Mouse (Mus musculus): ENCODE results near the gene Clptm1. TPM values are rescaled to one million over a fixed set of nuclear protein-coding genes. Genes with fewer than 3 reads are reported as not detected.
A peak's percentile ranks its signal among the peaks of the same experiment; 100 is the strongest.

Clptm1 gene
- polyA plus RNA-seq (2014; fragmentation: Nextera tagmentation; extraction: Ambion mirVana) = 142 and 147 TPM in 2 replicates

GRCm38 (mm10) chr7:19664955-19665841 is at the start of gene Clptm1:
Gene Clptm1, minus strand, starts transcription at chr7:19665033.
- Histone ChIP-seq H3K9ac (replicated peaks; ENCODE audit: low read depth, low read length) (peak within 1 kb of the TSS; percentile 94), H3K4me3 (ENCODE audit: low read depth, low read length) (peak within 1 kb of the TSS; percentile 99), H3K27me3 (ENCODE audit: control insufficient read depth, insufficient read depth, low read length) (no peaks in the 10 kb centered on the region), H3K4me1 (ENCODE audit: control insufficient read depth, insufficient read depth, low read length) (peaks cover 16% of the 10 kb centered on the region), H3K27ac (ENCODE audit: low read depth, low read length) (peak within 1 kb of the TSS; percentile 91), H3K9me3 (ENCODE audit: control insufficient read depth, low read length) (no peaks in the 10 kb centered on the region), H3K4me2 (ENCODE audit: low read depth, low read length) (peak within 1 kb of the TSS; percentile 90), H3K36me3 (ENCODE audit: control insufficient read depth, insufficient read depth, low read length) (no peaks in the 10 kb centered on the region)
- peak; percentile 84 for ATAC-seq (ENCODE audit: low read depth)
- under 1% methylated on average over 57 of the region's 63 CpGs for WGBS

- Histone ChIP-seq H3K27ac (ENCODE audit: low read depth, low read length) (no peak overlapping the region), H3K4me1 (ENCODE audit: control insufficient read depth, insufficient read depth, low read length) (peaks cover 12% of the 10 kb centered on the region), H3K9ac (replicated peaks; ENCODE audit: low read depth, low read length) (no peak overlapping the region), H3K9me3 (ENCODE audit: control insufficient read depth, low read length) (no peaks in the 10 kb centered on the region), H3K27me3 (ENCODE audit: control insufficient read depth, insufficient read depth, low read length) (no peaks in the 10 kb centered on the region), H3K36me3 (ENCODE audit: control insufficient read depth, insufficient read depth, low read length) (peaks cover 22% of the 10 kb centered on the region), H3K4me3 (ENCODE audit: low read depth, low read length) (no peak overlapping the region), H3K4me2 (ENCODE audit: low read depth, low read length) (no peak overlapping the region)
- no peak for ATAC-seq (ENCODE audit: low read depth)
- WGBS = 91% methylated on average over 9 of the region's 9 CpGs
These were observed 48.8 kb upstream of the Clptm1 start for GRCm38 (mm10) chr7:19713598-19713997.

- Histone ChIP-seq H3K27me3 (ENCODE audit: control insufficient read depth, insufficient read depth, low read length) (no peaks in the 10 kb centered on the region), H3K27ac (ENCODE audit: low read depth, low read length) (no peak overlapping the region), H3K4me2 (ENCODE audit: low read depth, low read length) (no peak overlapping the region), H3K4me3 (ENCODE audit: low read depth, low read length) (no peak overlapping the region), H3K4me1 (ENCODE audit: control insufficient read depth, insufficient read depth, low read length) (peaks cover 12% of the 10 kb centered on the region), H3K9me3 (ENCODE audit: control insufficient read depth, low read length) (no peaks in the 10 kb centered on the region), H3K36me3 (ENCODE audit: control insufficient read depth, insufficient read depth, low read length) (peaks cover 22% of the 10 kb centered on the region), H3K9ac (replicated peaks; ENCODE audit: low read depth, low read length) (no peak overlapping the region)
- ATAC-seq (ENCODE audit: low read depth) = no peak
- whole genome bisulfite sequencing = 66% methylated on average over 4 of the region's 4 CpGs
These were observed 48.4 kb upstream of the Clptm1 start for GRCm38 (mm10) chr7:19713196-19713595.

GRCm38 (mm10) chr7:19712414-19712813 is 47.6 kb upstream of the Clptm1 start:
- WGBS = 80% methylated on average over 4 of the region's 4 CpGs

GRCm38 (mm10) chr7:19710650-19711049 is 45.8 kb upstream of the Clptm1 start:
- ATAC-seq (ENCODE audit: low read depth) = no peak
- Histone ChIP-seq H3K36me3 (ENCODE audit: control insufficient read depth, insufficient read depth, low read length) (peaks cover 22% of the 10 kb centered on the region), H3K27me3 (ENCODE audit: control insufficient read depth, insufficient read depth, low read length) (no peaks in the 10 kb centered on the region), H3K9ac (replicated peaks; ENCODE audit: low read depth, low read length) (no peak overlapping the region), H3K4me3 (ENCODE audit: low read depth, low read length) (no peak overlapping the region), H3K4me1 (ENCODE audit: control insufficient read depth, insufficient read depth, low read length) (peaks cover 9% of the 10 kb centered on the region), H3K27ac (ENCODE audit: low read depth, low read length) (no peak overlapping the region), H3K9me3 (ENCODE audit: control insufficient read depth, low read length) (no peaks in the 10 kb centered on the region), H3K4me2 (ENCODE audit: low read depth, low read length) (no peak overlapping the region)
- WGBS = 93% methylated on average over 10 of the region's 10 CpGs

More at GRCm38 (mm10) chr7:19712414-19712813, 47.6 kb upstream of the Clptm1 start:
- H3K9ac ChIP-seq (replicated peaks; ENCODE audit: low read depth, low read length) = no peak overlapping the region
- no peak for ATAC-seq (ENCODE audit: low read depth)
- H3K4me3 ChIP-seq (ENCODE audit: low read depth, low read length) = no peak overlapping the region
- H3K27ac ChIP-seq (ENCODE audit: low read depth, low read length) = no peak overlapping the region
- H3K36me3 ChIP-seq (ENCODE audit: control insufficient read depth, insufficient read depth, low read length) = peaks cover 22% of the 10 kb centered on the region
- H3K4me2 ChIP-seq (ENCODE audit: low read depth, low read length) = no peak overlapping the region
- H3K27me3 ChIP-seq (ENCODE audit: control insufficient read depth, insufficient read depth, low read length) = no peaks in the 10 kb centered on the region
- peaks cover 12% of the 10 kb centered on the region for H3K4me1 ChIP-seq (ENCODE audit: control insufficient read depth, insufficient read depth, low read length)
- H3K9me3 ChIP-seq (ENCODE audit: control insufficient read depth, low read length) = no peaks in the 10 kb centered on the region

- no peak overlapping the region for H3K9ac ChIP-seq (replicated peaks; ENCODE audit: low read depth, low read length)
- H3K27ac ChIP-seq (ENCODE audit: low read depth, low read length) = no peak overlapping the region
- no peak overlapping the region for H3K4me2 ChIP-seq (ENCODE audit: low read depth, low read length)
- no peak for ATAC-seq (ENCODE audit: low read depth)
- WGBS = 92% methylated on average over 7 of the region's 7 CpGs
- H3K36me3 ChIP-seq (ENCODE audit: control insufficient read depth, insufficient read depth, low read length) = peaks cover 15% of the 10 kb centered on the region
- no peaks in the 10 kb centered on the region for H3K4me1 ChIP-seq (ENCODE audit: control insufficient read depth, insufficient read depth, low read length)
- no peaks in the 10 kb centered on the region for H3K9me3 ChIP-seq (ENCODE audit: control insufficient read depth, low read length)
- no peaks in the 10 kb centered on the region for H3K27me3 ChIP-seq (ENCODE audit: control insufficient read depth, insufficient read depth, low read length)
- no peak overlapping the region for H3K4me3 ChIP-seq (ENCODE audit: low read depth, low read length)
These were observed 40.4 kb upstream of the Clptm1 start for GRCm38 (mm10) chr7:19705271-19705670.

GRCm38 (mm10) chr7:19704475-19704874 is 39.6 kb upstream of the Clptm1 start:
- Histone ChIP-seq H3K9me3 (ENCODE audit: control insufficient read depth, low read length) (no peaks in the 10 kb centered on the region), H3K4me1 (ENCODE audit: control insufficient read depth, insufficient read depth, low read length) (no peaks in the 10 kb centered on the region), H3K9ac (replicated peaks; ENCODE audit: low read depth, low read length) (no peak overlapping the region), H3K27me3 (ENCODE audit: control insufficient read depth, insufficient read depth, low read length) (no peaks in the 10 kb centered on the region), H3K36me3 (ENCODE audit: control insufficient read depth, insufficient read depth, low read length) (peaks cover 14% of the 10 kb centered on the region), H3K27ac (ENCODE audit: low read depth, low read length) (no peak overlapping the region), H3K4me2 (ENCODE audit: low read depth, low read length) (no peak overlapping the region), H3K4me3 (ENCODE audit: low read depth, low read length) (no peak overlapping the region)
- ATAC-seq (ENCODE audit: low read depth) = no peak
- 93% methylated on average over 4 of the region's 4 CpGs for WGBS

- Histone ChIP-seq H3K9ac (replicated peaks; ENCODE audit: low read depth, low read length) (no peak overlapping the region), H3K4me2 (ENCODE audit: low read depth, low read length) (no peak overlapping the region), H3K27me3 (ENCODE audit: control insufficient read depth, insufficient read depth, low read length) (no peaks in the 10 kb centered on the region), H3K27ac (ENCODE audit: low read depth, low read length) (no peak overlapping the region), H3K9me3 (ENCODE audit: control insufficient read depth, low read length) (no peaks in the 10 kb centered on the region), H3K4me3 (ENCODE audit: low read depth, low read length) (no peak overlapping the region), H3K4me1 (ENCODE audit: control insufficient read depth, insufficient read depth, low read length) (peaks cover 5% of the 10 kb centered on the region), H3K36me3 (ENCODE audit: control insufficient read depth, insufficient read depth, low read length) (peaks cover 7% of the 10 kb centered on the region; the same call in 1 of the 2 replicates)
- ATAC-seq (ENCODE audit: low read depth) = no peak
- WGBS = 94% methylated on average over 16 of the region's 16 CpGs
These were observed 38.2 kb upstream of the Clptm1 start for GRCm38 (mm10) chr7:19702859-19703555.

Measured in neural tube, embryonic 14.5 days (tissue).